Comparison of ENCODE assay signal across 8 mouse cellular contexts in genomic region chr16:28564716-28565217, GRCm38 (mm10).
DNase-seq lines count a peak whose midpoint lies in the region; ATAC-seq lines count a peak whose summit lies in the region.

No protein-coding gene starts in this region.

- no peak overlapping the region for H3K27ac ChIP-seq in heart, embryonic 10.5 days
- H3K27ac ChIP-seq in neural tube, embryonic 11.5 days (ENCODE audit: low read depth, low read length): no peak overlapping the region
- no peak overlapping the region for H3K27ac ChIP-seq in hindbrain, embryonic 14.5 days
- H3K27ac ChIP-seq in midbrain, embryonic 16.5 days (ENCODE audit: low read length): no peak overlapping the region

- ATAC-seq in neural tube, embryonic 11.5 days (ENCODE audit: insufficient read depth, low FRiP score, low TSS enrichment): peak; percentile 79
- ATAC-seq in hindbrain, embryonic 14.5 days (ENCODE audit: low FRiP score): peak; percentile 68
- ATAC-seq in midbrain, embryonic 16.5 days: peak; percentile 88
- no peak for ATAC-seq in erythroblast, adult 5-6 weeks (replicated peaks; ENCODE audit: low FRiP score, poor library complexity, severe bottlenecking)

- under 1% methylated on average over 58 of the region's 58 CpGs for WGBS in heart, embryonic 10.5 days
- 0% methylated on average over 22 of the region's 58 CpGs for WGBS in neural tube, embryonic 11.5 days
- whole genome bisulfite sequencing in hindbrain, embryonic 14.5 days: under 1% methylated on average over 57 of the region's 58 CpGs
- under 1% methylated on average over 56 of the region's 58 CpGs for WGBS in midbrain, embryonic 16.5 days

- peaks cover 31% of the 10 kb centered on the region for H3K27me3 ChIP-seq in heart, embryonic 10.5 days (ENCODE audit: insufficient read depth, poor library complexity, severe bottlenecking)
- H3K27me3 ChIP-seq in neural tube, embryonic 11.5 days (ENCODE audit: control insufficient read depth, insufficient read depth, low read length): peaks cover 20% of the 10 kb centered on the region; the same call in 1 of the 2 replicates
- H3K27me3 ChIP-seq in hindbrain, embryonic 14.5 days (ENCODE audit: control insufficient read depth, insufficient read depth, low read length): peaks cover 45% of the 10 kb centered on the region
- H3K27me3 ChIP-seq in midbrain, embryonic 16.5 days (ENCODE audit: control insufficient read depth, insufficient read depth, low read depth, low read length): peaks cover 15% of the 10 kb centered on the region

- H3K36me3 ChIP-seq in heart, embryonic 10.5 days: no peaks in the 10 kb centered on the region
- H3K36me3 ChIP-seq in neural tube, embryonic 11.5 days (ENCODE audit: control insufficient read depth, insufficient read depth, low read length): no peaks in the 10 kb centered on the region
- no peaks in the 10 kb centered on the region for H3K36me3 ChIP-seq in hindbrain, embryonic 14.5 days (replicated peaks; ENCODE audit: control insufficient read depth, insufficient read depth)
- no peaks in the 10 kb centered on the region for H3K36me3 ChIP-seq in midbrain, embryonic 16.5 days (ENCODE audit: control insufficient read depth, insufficient read depth, low read length)

- peak overlapping the region; percentile 68 for H3K4me3 ChIP-seq in heart, embryonic 10.5 days
- peak overlapping the region; percentile 65 for H3K4me3 ChIP-seq in neural tube, embryonic 11.5 days (ENCODE audit: low read depth, low read length)
- H3K4me3 ChIP-seq in hindbrain, embryonic 14.5 days (replicated peaks; ENCODE audit: low read length): peak overlapping the region; percentile 69
- peak overlapping the region; percentile 78 for H3K4me3 ChIP-seq in midbrain, embryonic 16.5 days (ENCODE audit: low read depth, low read length)

- H3K4me2 ChIP-seq in neural tube, embryonic 11.5 days (ENCODE audit: low read depth): peak overlapping the region; percentile 99
- peak overlapping the region; percentile 91 for H3K4me2 ChIP-seq in hindbrain, embryonic 14.5 days (replicated peaks)
- peak overlapping the region; percentile 99 for H3K4me2 ChIP-seq in midbrain, embryonic 16.5 days (ENCODE audit: low read length)

- peak overlapping the region; percentile 32; the same call in 1 of the 2 replicates for H3K9ac ChIP-seq in neural tube, embryonic 11.5 days (ENCODE audit: low read length)
- peak overlapping the region; percentile 57 for H3K9ac ChIP-seq in hindbrain, embryonic 14.5 days
- peak overlapping the region; percentile 71 for H3K9ac ChIP-seq in midbrain, embryonic 16.5 days (ENCODE audit: low read depth, low read length)

- H3K4me1 ChIP-seq in heart, embryonic 10.5 days: peaks cover 7% of the 10 kb centered on the region
- no peaks in the 10 kb centered on the region for H3K4me1 ChIP-seq in neural tube, embryonic 11.5 days (ENCODE audit: control insufficient read depth, insufficient read depth, low read length)
- no peaks in the 10 kb centered on the region for H3K4me1 ChIP-seq in hindbrain, embryonic 14.5 days (replicated peaks; ENCODE audit: control insufficient read depth, insufficient read depth, low read length)
- H3K4me1 ChIP-seq in midbrain, embryonic 16.5 days (ENCODE audit: control insufficient read depth, insufficient read depth, low read length): peaks cover 8% of the 10 kb centered on the region

- DNase-seq in heart, embryonic 10.5 days (ENCODE audit: low spot score): no peak
- DNase-seq in heart, postnatal 25 days (ENCODE audit: low spot score): no peak
- DNase-seq in neural tube, embryonic 11.5 days (ENCODE audit: low spot score): no peak
- no peak for DNase-seq in neural tube, embryonic 10.5 days (ENCODE audit: extremely low spot score, low spot score)
- no peak for DNase-seq in hindbrain, embryonic 14.5 days (ENCODE audit: low spot score)
- DNase-seq in c-Kit-positive CD71-positive TER-119-positive erythroid progenitor cells, embryonic 14.5 days (ENCODE audit: low spot score): no peak

- H3K9me3 ChIP-seq in heart, embryonic 10.5 days: no peaks in the 10 kb centered on the region
- H3K9me3 ChIP-seq in neural tube, embryonic 11.5 days (ENCODE audit: control insufficient read depth, low read length): no peaks in the 10 kb centered on the region
- H3K9me3 ChIP-seq in hindbrain, embryonic 14.5 days (ENCODE audit: control insufficient read depth, low read length): no peaks in the 10 kb centered on the region
- no peaks in the 10 kb centered on the region for H3K9me3 ChIP-seq in midbrain, embryonic 16.5 days (replicated peaks; ENCODE audit: control insufficient read depth, low read length, poor library complexity, severe bottlenecking)

- intact Hi-C loops in heart, postnatal 25 days (cut with DNase I): no loop called here
